Mouse (Mus musculus) mammary gland, adult 2 months (tissue): ENCODE data around the gene Lin52. TPM values are rescaled to one million over a fixed set of nuclear protein-coding genes. Genes with fewer than 3 reads are reported as not detected.

Source experiments
- polyA plus RNA-seq: library from polyadenylated mRNA; depleted of rRNA; stranded (reverse); fragments of >200 nt; gene quantifications from 2 replicates; pipeline ENCODE4 v1.2.3, GENCODE M21; 2012; ENCODE audit warnings: low replicate concordance; rRNA removed

Gene Lin52
- polyA plus RNA-seq: 10.2 and 27.2 TPM in 2 replicates

GRCm38 (mm10) chr12:84450718-84451646, at the start of gene Lin52, which contains the start of gene Aldh6a1:
Gene Lin52, plus strand, starts transcription at chr12:84451422.
Gene Aldh6a1, minus strand, starts transcription at chr12:84451004.

GRCm38 (mm10) chr12:84408819-84409507, 42.3 kb upstream of the Lin52 start, which contains the start of the genes Entpd5 and Bbof1:
Gene Entpd5, minus strand, starts transcription at chr12:84409029.
Gene Bbof1, plus strand, starts transcription at chr12:84409071.

DNA sequence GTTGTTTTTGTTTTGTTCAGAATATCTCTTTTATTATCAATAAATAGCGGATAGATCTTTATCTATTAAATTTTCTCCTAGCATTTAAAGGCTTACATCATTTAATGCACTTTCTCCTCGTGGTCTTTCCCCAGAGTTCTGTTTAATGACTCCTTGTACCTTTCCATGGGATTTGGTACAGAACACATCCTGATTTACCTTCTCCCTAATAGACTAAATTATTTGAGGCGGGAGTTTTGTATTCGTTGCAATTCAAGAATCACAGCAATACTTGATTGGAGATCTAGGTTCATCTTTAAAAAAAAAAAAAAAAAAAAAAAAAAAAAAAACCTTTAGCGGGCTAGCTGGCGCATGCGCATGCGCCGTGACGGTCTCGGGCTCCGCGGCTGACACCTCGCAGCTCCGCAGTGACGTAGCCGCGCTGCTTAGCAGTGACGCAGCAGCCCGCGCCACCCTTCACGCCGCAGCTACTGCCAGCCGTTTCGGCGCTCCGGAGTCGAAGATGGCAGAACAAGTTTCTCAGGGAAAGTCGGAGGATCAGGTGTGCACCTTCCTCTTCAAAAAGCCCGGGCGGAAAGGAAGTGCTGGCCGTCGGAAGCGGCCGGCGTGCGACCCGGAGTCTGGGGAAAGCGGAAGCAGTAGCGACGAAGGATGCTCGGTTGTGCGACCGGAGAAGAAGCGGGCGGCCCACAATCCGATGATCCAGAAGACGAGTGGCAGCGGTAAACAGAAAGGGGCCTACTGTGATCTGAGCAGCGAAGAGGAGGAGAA, 34.2 kb upstream of the Lin52 start, which contains the start of gene Rnf113a2:
TSS of gene Rnf113a2 (plus strand) at position 363 of the 771 bp plus-strand sequence.

GRCm38 (mm10) chr12:84569336-84569970, 118.2 kb downstream of the Lin52 start, which contains the start of gene Vsx2:
Gene Vsx2, plus strand, starts transcription at chr12:84569762.

Other genes starting within 250 kb of the Lin52 start
- 16.9 and 31.0 TPM in 2 replicates for gene Elmsan1, start 232.5 kb upstream of the Lin52 start, polyA plus RNA-seq
- 9.0 and 17.3 TPM in 2 replicates for gene Ptgr2, start 166.2 kb upstream of the Lin52 start, polyA plus RNA-seq
- gene Zfp410, start 134.6 kb upstream of the Lin52 start, polyA plus RNA-seq: 14.3 and 25.5 TPM in 2 replicates
- gene Coq6, start 89.8 kb upstream of the Lin52 start, polyA plus RNA-seq: 56.7 and 97.7 TPM in 2 replicates
- gene Fam161b, start 89.6 kb upstream of the Lin52 start, polyA plus RNA-seq: 0.73 and 1.6 TPM in 2 replicates
- 9.5 and 21.1 TPM in 2 replicates for gene Entpd5, start 42.4 kb upstream of the Lin52 start, polyA plus RNA-seq
- 0.11 and 0.32 TPM in 2 replicates for gene Bbof1, start 42.4 kb upstream of the Lin52 start, polyA plus RNA-seq
- gene Rnf113a2, start 34.2 kb upstream of the Lin52 start, polyA plus RNA-seq: 2.7 and 4.5 TPM in 2 replicates
- gene Aldh6a1, start 418 bp upstream of the Lin52 start, polyA plus RNA-seq: 47.1 and 147 TPM in 2 replicates
- not detected in 2 replicates for gene Vsx2, start 118.3 kb downstream of the Lin52 start, polyA plus RNA-seq
- 24.8 and 40.2 TPM in 2 replicates for gene Abcd4, start 166.0 kb downstream of the Lin52 start, polyA plus RNA-seq
- gene Vrtn, start 189.6 kb downstream of the Lin52 start, polyA plus RNA-seq: not detected in 2 replicates
- gene Syndig1l, start 247.4 kb downstream of the Lin52 start, polyA plus RNA-seq: 0.93 and 1.1 TPM in 2 replicates